14 mouse cellular contexts compared by ENCODE assay signal in the genomic region with DNA sequence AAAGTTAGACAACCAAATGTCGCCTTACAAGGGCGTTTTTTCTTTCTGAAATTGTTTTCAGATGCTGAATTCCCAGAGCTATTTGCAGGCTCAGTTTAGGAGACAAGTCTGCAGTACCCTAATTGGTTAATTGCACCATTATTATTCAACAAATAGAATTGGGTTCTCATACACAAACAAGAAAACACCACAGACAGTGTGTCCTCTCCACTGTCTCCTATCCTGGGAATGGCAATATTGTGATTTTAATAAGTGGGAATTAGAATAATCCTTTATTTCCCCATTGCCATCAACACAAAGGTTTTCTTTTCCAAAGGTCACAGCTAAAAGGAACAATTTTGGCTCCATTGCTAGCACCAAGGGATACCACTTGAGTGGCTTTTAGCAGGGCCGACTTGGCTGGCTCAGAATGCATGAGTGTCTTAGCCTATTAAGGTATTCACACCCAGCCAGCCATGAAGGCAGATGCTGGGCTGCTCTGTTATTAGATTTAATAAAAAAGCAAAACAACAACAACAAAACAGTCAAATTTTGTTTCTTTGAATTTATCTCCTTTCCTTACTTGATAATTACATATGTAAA. TPM values are rescaled to one million over a fixed set of nuclear protein-coding genes. Genes with fewer than 3 reads are reported as not detected.
A peak's percentile ranks its signal among the peaks of the same experiment; 100 is the strongest.
DNase-seq lines count a peak whose midpoint lies in the region; ATAC-seq and TF ChIP-seq lines count a peak whose summit lies in the region.
"Had no signal": no experiment of that assay in that cellular context is flagged by ENCODE, and none has a peak within 500 bp of the region (broad histone marks: within the 10 kb centered on the region; RNA-seq: fewer than 3 reads in every experiment).

No protein-coding gene starts in this region.

- DNase-seq in frontal cortex, postnatal 25 days (ENCODE audit: low spot score in 2 of 2): no peak
- peak; percentile 31 for DNase-seq in embryo, embryonic 10 days (ENCODE audit: low spot score)
- DNase-seq in forebrain, postnatal 0 days: peak; percentile 25
- no peak for DNase-seq in adrenal gland, adult (ENCODE audit: inconsistent age in 2 of 2, low spot score in 1 of 2)
- DNase-seq in adrenal gland, postnatal 10 days: no peak
- no peak for DNase-seq in adrenal gland, adult 18-20 months (ENCODE audit: low spot score in 2 of 2)
- DNase-seq: adrenal gland, adult 8-10 months; heart, adult 18-20 months; kidney, postnatal 10 days; liver, embryonic 13.5 days; lung, postnatal 4 days had no signal

- H3K4me1 ChIP-seq in forebrain, postnatal 0 days (ENCODE audit: insufficient read depth): no peaks in the 10 kb centered on the region
- H3K4me1 ChIP-seq in midbrain, embryonic 16.5 days (ENCODE audit: control insufficient read depth, insufficient read depth, low read length): no peaks in the 10 kb centered on the region; the same call in 1 of the 2 replicates
- H3K4me1 ChIP-seq: liver, embryonic 13.5 days had no signal

- no peaks in the 10 kb centered on the region for H3K36me3 ChIP-seq in forebrain, postnatal 0 days (ENCODE audit: insufficient read depth)
- H3K36me3 ChIP-seq in midbrain, embryonic 16.5 days (ENCODE audit: control insufficient read depth, insufficient read depth, low read length): no peaks in the 10 kb centered on the region
- H3K36me3 ChIP-seq: liver, embryonic 13.5 days had no signal

- no peak overlapping the region for H3K4me2 ChIP-seq in forebrain, postnatal 0 days (ENCODE audit: low read depth)
- H3K4me2 ChIP-seq in midbrain, embryonic 16.5 days (ENCODE audit: low read length): no peak overlapping the region
- H3K4me2 ChIP-seq: liver, embryonic 13.5 days had no signal

- H3K9ac ChIP-seq in forebrain, postnatal 0 days: no peak overlapping the region
- H3K9ac ChIP-seq in midbrain, embryonic 16.5 days (ENCODE audit: low read depth, low read length): no peak overlapping the region
- H3K9ac ChIP-seq: liver, embryonic 13.5 days had no signal

- no peak for TF ChIP-seq CTCF in forebrain, postnatal 0 days (IDR thresholded peaks at IDR 0.05; ENCODE audit: low read depth)

- H3K4me3 ChIP-seq in forebrain, postnatal 0 days (ENCODE audit: low read depth, low read length): no peak overlapping the region
- no peak overlapping the region for H3K4me3 ChIP-seq in midbrain, embryonic 16.5 days (ENCODE audit: low read depth, low read length)
- H3K4me3 ChIP-seq: liver, embryonic 13.5 days had no signal

- no peaks in the 10 kb centered on the region for H3K27me3 ChIP-seq in forebrain, postnatal 0 days (ENCODE audit: insufficient read depth, low read length)
- no peaks in the 10 kb centered on the region for H3K27me3 ChIP-seq in midbrain, embryonic 16.5 days (ENCODE audit: control insufficient read depth, insufficient read depth, low read depth, low read length)
- H3K27me3 ChIP-seq: liver, embryonic 13.5 days had no signal

- peak; percentile 27; the same call in 1 of the 2 replicates for ATAC-seq in frontal cortex, adult (ENCODE audit: low TSS enrichment)
- peak; percentile 61 for ATAC-seq in forebrain, postnatal 0 days
- ATAC-seq in midbrain, embryonic 16.5 days: peak; percentile 94

- no peak overlapping the region for H3K27ac ChIP-seq in forebrain, postnatal 0 days (ENCODE audit: low read depth, low read length)
- H3K27ac ChIP-seq in midbrain, embryonic 16.5 days (ENCODE audit: low read length): no peak overlapping the region
- H3K27ac ChIP-seq: liver, embryonic 13.5 days had no signal

- no peaks in the 10 kb centered on the region for H3K9me3 ChIP-seq in forebrain, postnatal 0 days (ENCODE audit: low read length)
- 0 out of 2 replicates have a peak, but pooled peaks cover 3% of the 10 kb centered on the region for H3K9me3 ChIP-seq in midbrain, embryonic 16.5 days (replicated peaks; ENCODE audit: control insufficient read depth, low read length, poor library complexity, severe bottlenecking)
- H3K9me3 ChIP-seq: liver, embryonic 13.5 days had no signal

- 10% methylated on average over 3 of the region's 3 CpGs for WGBS in forebrain, postnatal 0 days
- WGBS in midbrain, embryonic 16.5 days: 30% methylated on average over 3 of the region's 3 CpGs

RNA-seq across cellular contexts. Expression of gene Luzp2, which starts 53.3 kb away (rescaled TPM):
- total RNA-seq in forebrain, postnatal 0 days (2014; rRNA removed): 69.2 and 70.3 TPM in 2 replicates
- 40.2 and 48.9 TPM in 2 replicates for polyA plus RNA-seq in forebrain, postnatal 0 days (2015; fragmentation: Nextera tagmentation; extraction: Ambion mirVana)
- 52.2 and 83.3 TPM in 2 replicates for polyA plus RNA-seq in midbrain, embryonic 16.5 days (2015; fragmentation: Nextera tagmentation; extraction: Ambion mirVana)
- 1 to 10 TPM; 1.4 to 1.6 TPM for total RNA-seq in adrenal gland, postnatal 10 days (2021)
- 1 to 10 TPM; 1.4 to 1.5 TPM for total RNA-seq in adrenal gland, adult 18-20 months (2021)
- polyA plus RNA-seq: small intestine, adult 2 months had no signal

Comparison
In these comparisons a context has a peak if more than half of its experiments do, and no peak if none do; other contexts are left out.
1. ATAC-seq: peak in every context shown above with its lines; median percentile 94 in midbrain, embryonic 16.5 days; 61 in forebrain, postnatal 0 days; 27 in frontal cortex, adult.
2. DNase-seq: peak in embryo, embryonic 10 days (single experiment) and forebrain, postnatal 0 days (single experiment); none in frontal cortex, postnatal 25 days (0 of 2), adrenal gland, adult (0 of 2), adrenal gland, postnatal 10 days (single experiment) and adrenal gland, adult 18-20 months (0 of 2).
3. RNA of gene Luzp2, which starts 53.3 kb away (total RNA-seq): 69.2 to 70.3 TPM in forebrain, postnatal 0 days; 1.4 to 1.6 TPM in adrenal gland, postnatal 10 days and 1.4 to 1.5 TPM in adrenal gland, adult 18-20 months; every median in the first group is over 10 times any median in the second.